Mouse (Mus musculus) hindbrain, embryonic 15.5 days (tissue): ENCODE measurements around the gene Utf1. TPM values are rescaled to one million over a fixed set of nuclear protein-coding genes. Genes with fewer than 3 reads are reported as not detected.

Experiments used
- ATAC-seq: fragments of 200-750 bp; cut with Nextera tagmentation; 2 replicates; pipeline ENCODE4 v1.8.0; 2017; ENCODE audit warnings: low read depth, moderate number of reproducible peaks, moderate TSS enrichment; ENCODE audit not compliant: low FRiP score
- H3K27ac ChIP-seq: fragments of 300-500 bp; sonication (generic); replicated peaks from 2 replicates; pipeline ENCODE4 v1.5.1; 2015; ENCODE audit warnings: mild to moderate bottlenecking, inconsistent platforms
- H3K27me3 ChIP-seq: fragments of 300-500 bp; sonication (generic); 2 replicates; pipeline ENCODE4 v1.6.1; 2015; ENCODE audit warnings: control low read depth, inconsistent platforms
- H3K36me3 ChIP-seq: fragments of 300-500 bp; sonication (generic); 2 replicates; pipeline ENCODE4 v1.6.1; 2015; ENCODE audit warnings: control low read depth, inconsistent platforms
- H3K4me1 ChIP-seq: fragments of 300-500 bp; sonication (generic); replicated peaks from 2 replicates; pipeline ENCODE4 v1.6.1; 2015; ENCODE audit warnings: control low read depth, inconsistent platforms
- H3K4me2 ChIP-seq: fragments of 300-500 bp; sonication (generic); 2 replicates; pipeline ENCODE4 v1.6.1; 2015; ENCODE audit warnings: moderate library complexity, mild to moderate bottlenecking, inconsistent platforms
- H3K4me3 ChIP-seq: fragments of 300-500 bp; sonication (generic); 2 replicates; pipeline ENCODE4 v1.5.1; 2015; ENCODE audit warnings: mild to moderate bottlenecking, inconsistent platforms
- H3K9ac ChIP-seq: fragments of 300-500 bp; sonication (generic); 2 replicates; pipeline ENCODE4 v1.6.1; 2015; ENCODE audit warnings: inconsistent platforms
- H3K9me3 ChIP-seq: fragments of 300-500 bp; sonication (generic); 2 replicates; pipeline ENCODE4 v1.6.1; 2016; ENCODE audit warnings: control low read depth, inconsistent platforms
- WGBS: fragments of 180-500 bp; shearing (Covaris S2); methylation state at CpG from one replicate; pipeline ENCODE4 v1.1.7; 2015; 5-methylcytosine and 5-hydroxymethylcytosine counted together
- polyA plus RNA-seq: library from polyadenylated mRNA; unstranded; fragments of >200 nt; fragmentation: Nextera tagmentation; extraction: Ambion mirVana; gene quantifications from 2 replicates; pipeline ENCODE4 v1.2.1, GENCODE M21; 2015

Gene Utf1
- polyA plus RNA-seq, 1 experiment from 2014 or later, result not detected

- no peak overlapping the region for H3K27ac ChIP-seq
- WGBS, result 91% methylated on average over 10 of the region's 10 CpGs
- H3K4me1 ChIP-seq, result peaks cover 6% of the 10 kb centered on the region; the same call in 1 of the 2 replicates
- no peak for ATAC-seq
- H3K27me3 ChIP-seq, result no peaks in the 10 kb centered on the region
- H3K9me3 ChIP-seq, result no peaks in the 10 kb centered on the region
- H3K4me3 ChIP-seq, result no peak overlapping the region
- no peak overlapping the region for H3K4me2 ChIP-seq
- no peak overlapping the region for H3K9ac ChIP-seq
- H3K36me3 ChIP-seq, result no peaks in the 10 kb centered on the region
Observed at GRCm38 (mm10) chr7:139961141-139961540, 17.6 kb downstream of the Utf1 start.

GRCm38 (mm10) chr7:139963814-139964213 is 20.2 kb downstream of the Utf1 start:
- H3K4me2 ChIP-seq, result no peak overlapping the region
- H3K9me3 ChIP-seq, result no peaks in the 10 kb centered on the region
- no peak overlapping the region for H3K9ac ChIP-seq
- H3K4me3 ChIP-seq, result no peak overlapping the region
- ATAC-seq, result no peak
- 62% methylated on average over 4 of the region's 4 CpGs for WGBS
- no peaks in the 10 kb centered on the region for H3K4me1 ChIP-seq
- no peaks in the 10 kb centered on the region for H3K36me3 ChIP-seq
- no peaks in the 10 kb centered on the region for H3K27me3 ChIP-seq
- H3K27ac ChIP-seq, result no peak overlapping the region

- H3K27me3 ChIP-seq, result no peaks in the 10 kb centered on the region
- no peak overlapping the region for H3K4me2 ChIP-seq
- H3K9ac ChIP-seq, result no peak overlapping the region
- H3K27ac ChIP-seq, result no peak overlapping the region
- no peaks in the 10 kb centered on the region for H3K9me3 ChIP-seq
- H3K4me3 ChIP-seq, result no peak overlapping the region
- no peaks in the 10 kb centered on the region for H3K4me1 ChIP-seq
- 12% methylated on average over 4 of the region's 4 CpGs for WGBS
- H3K36me3 ChIP-seq, result no peaks in the 10 kb centered on the region
- no peak for ATAC-seq
Observed at GRCm38 (mm10) chr7:139967175-139967574, 23.6 kb downstream of the Utf1 start.

- H3K4me3 ChIP-seq, result no peak overlapping the region
- 52% methylated on average over 5 of the region's 5 CpGs for WGBS
- no peak overlapping the region for H3K27ac ChIP-seq
- no peak for ATAC-seq
- no peaks in the 10 kb centered on the region for H3K4me1 ChIP-seq
- no peaks in the 10 kb centered on the region for H3K9me3 ChIP-seq
- no peaks in the 10 kb centered on the region for H3K36me3 ChIP-seq
- no peak overlapping the region for H3K4me2 ChIP-seq
- no peaks in the 10 kb centered on the region for H3K27me3 ChIP-seq
- H3K9ac ChIP-seq, result no peak overlapping the region
Observed at GRCm38 (mm10) chr7:139968428-139968827, 24.8 kb downstream of the Utf1 start.

- Histone ChIP-seq H3K9ac (no peak overlapping the region), H3K9me3 (no peaks in the 10 kb centered on the region), H3K27me3 (no peaks in the 10 kb centered on the region), H3K4me1 (no peaks in the 10 kb centered on the region), H3K4me3 (no peak overlapping the region), H3K27ac (no peak overlapping the region), H3K4me2 (no peak overlapping the region), H3K36me3 (no peaks in the 10 kb centered on the region)
- ATAC-seq, result no peak; the same call in 1 of the 2 replicates
- 33% methylated on average over 10 of the region's 10 CpGs for WGBS
Observed at GRCm38 (mm10) chr7:139969348-139970130, 25.9 kb downstream of the Utf1 start.

- Histone ChIP-seq H3K9ac (no peak overlapping the region), H3K27me3 (no peaks in the 10 kb centered on the region), H3K4me3 (no peak overlapping the region), H3K4me1 (no peaks in the 10 kb centered on the region), H3K27ac (no peak overlapping the region), H3K4me2 (no peak overlapping the region), H3K9me3 (no peaks in the 10 kb centered on the region), H3K36me3 (no peaks in the 10 kb centered on the region)
- WGBS, result 84% methylated on average over 10 of the region's 10 CpGs
- no peak; the same call in 1 of the 2 replicates for ATAC-seq
Observed at GRCm38 (mm10) chr7:139970216-139970919, 26.8 kb downstream of the Utf1 start.

- 78% methylated on average over 5 of the region's 5 CpGs for WGBS
- Histone ChIP-seq H3K4me1 (no peaks in the 10 kb centered on the region), H3K9ac (no peak overlapping the region), H3K9me3 (no peaks in the 10 kb centered on the region), H3K27me3 (no peaks in the 10 kb centered on the region), H3K27ac (no peak overlapping the region), H3K36me3 (no peaks in the 10 kb centered on the region), H3K4me3 (no peak overlapping the region), H3K4me2 (no peak overlapping the region)
- no peak; the same call in 1 of the 2 replicates for ATAC-seq
Observed at GRCm38 (mm10) chr7:139970979-139971378, 27.4 kb downstream of the Utf1 start.

- Histone ChIP-seq H3K27me3 (no peaks in the 10 kb centered on the region), H3K36me3 (no peaks in the 10 kb centered on the region), H3K27ac (no peak overlapping the region), H3K4me3 (no peak overlapping the region), H3K4me2 (no peak overlapping the region), H3K9ac (no peak overlapping the region), H3K9me3 (no peaks in the 10 kb centered on the region), H3K4me1 (no peaks in the 10 kb centered on the region)
- 69% methylated on average over 6 of the region's 6 CpGs for WGBS
- ATAC-seq, result no peak
Observed at GRCm38 (mm10) chr7:139971436-139971835, 27.8 kb downstream of the Utf1 start.

GRCm38 (mm10) chr7:139972923-139973331 is 29.3 kb downstream of the Utf1 start:
- Histone ChIP-seq H3K9ac (no peak overlapping the region), H3K4me2 (no peak overlapping the region), H3K9me3 (no peaks in the 10 kb centered on the region), H3K27ac (no peak overlapping the region), H3K4me1 (0 out of 2 replicates have a peak, but pooled peaks cover 1% of the 10 kb centered on the region), H3K27me3 (no peaks in the 10 kb centered on the region), H3K36me3 (no peaks in the 10 kb centered on the region), H3K4me3 (no peak overlapping the region)
- no peak for ATAC-seq

GRCm38 (mm10) chr7:139974307-139974706 is 30.7 kb downstream of the Utf1 start:
- 91% methylated on average over 10 of the region's 10 CpGs for WGBS
- no peaks in the 10 kb centered on the region for H3K27me3 ChIP-seq
- H3K4me2 ChIP-seq, result no peak overlapping the region
- ATAC-seq, result no peak
- no peaks in the 10 kb centered on the region for H3K36me3 ChIP-seq
- no peak overlapping the region for H3K27ac ChIP-seq
- H3K4me3 ChIP-seq, result no peak overlapping the region
- peaks cover 11% of the 10 kb centered on the region for H3K4me1 ChIP-seq
- no peak overlapping the region for H3K9ac ChIP-seq
- H3K9me3 ChIP-seq, result no peaks in the 10 kb centered on the region

GRCm38 (mm10) chr7:139975471-139975870 is 31.9 kb downstream of the Utf1 start:
- peaks cover 13% of the 10 kb centered on the region for H3K4me1 ChIP-seq
- WGBS, result 65% methylated on average over 5 of the region's 5 CpGs
- no peaks in the 10 kb centered on the region for H3K27me3 ChIP-seq
- no peak overlapping the region for H3K4me2 ChIP-seq
- H3K4me3 ChIP-seq, result no peak overlapping the region
- no peak overlapping the region for H3K27ac ChIP-seq
- H3K9me3 ChIP-seq, result no peaks in the 10 kb centered on the region
- H3K9ac ChIP-seq, result no peak overlapping the region
- H3K36me3 ChIP-seq, result no peaks in the 10 kb centered on the region
- ATAC-seq, result no peak

GRCm38 (mm10) chr7:139978278-139978892 is 34.8 kb downstream of the Utf1 start, which contains the start of gene 6430531B16Rik:
Gene 6430531B16Rik, minus strand, starts transcription at chr7:139978755.
- Histone ChIP-seq H3K36me3 (no peaks in the 10 kb centered on the region), H3K27ac (peak within 1 kb of the TSS; percentile 60), H3K27me3 (no peaks in the 10 kb centered on the region), H3K4me2 (peak within 1 kb of the TSS; percentile 59), H3K4me1 (peaks cover 13% of the 10 kb centered on the region), H3K9ac (peak within 1 kb of the TSS; percentile 20), H3K4me3 (peak within 1 kb of the TSS; percentile 44), H3K9me3 (no peaks in the 10 kb centered on the region)
- peak; percentile 97 for ATAC-seq
- WGBS, result 2% methylated on average over 32 of the region's 32 CpGs
